Mouse (Mus musculus) small intestine, adult 2 months (tissue): ENCODE data around the gene Rabepk.

Source experiments
- CTCF ChIP-seq: fragments of 200-500 bp; IDR thresholded peaks from 2 replicates; pipeline ENCODE4 v1.5.1; 2012; ENCODE audit warnings: low read depth, mild to moderate bottlenecking, control low read depth, inconsistent platforms, low read length, moderate library complexity, mixed read lengths; ENCODE audit not compliant: insufficient replicate concordance, insufficient read length; ENCODE audit errors: extremely low read depth
- POLR2A ChIP-seq: fragments of 200-500 bp; IDR thresholded peaks from 2 replicates; pipeline ENCODE4 v1.6.1; 2012; ENCODE audit warnings: low read depth, mild to moderate bottlenecking, control low read depth, inconsistent platforms, low read length, moderate library complexity

GRCm38 (mm10) chr2:34835669-34836068 lies 36.0 kb upstream of the Rabepk start:
- TF ChIP-seq CTCF (no peak), POLR2A (no peak)
